Mouse (Mus musculus) kidney, adult 18-20 months (tissue): ENCODE data around the gene Gpx4.
"Not testable (repeated sequence)": the region's sequence is repeated elsewhere in the genome, so short reads cannot be mapped to it uniquely, and the experiment has no call there.

ENCODE experiments used
- DNase-seq: peaks from one replicate; pipeline ENCODE4 v3.0.0; 2021

Gpx4 gene

DNA sequence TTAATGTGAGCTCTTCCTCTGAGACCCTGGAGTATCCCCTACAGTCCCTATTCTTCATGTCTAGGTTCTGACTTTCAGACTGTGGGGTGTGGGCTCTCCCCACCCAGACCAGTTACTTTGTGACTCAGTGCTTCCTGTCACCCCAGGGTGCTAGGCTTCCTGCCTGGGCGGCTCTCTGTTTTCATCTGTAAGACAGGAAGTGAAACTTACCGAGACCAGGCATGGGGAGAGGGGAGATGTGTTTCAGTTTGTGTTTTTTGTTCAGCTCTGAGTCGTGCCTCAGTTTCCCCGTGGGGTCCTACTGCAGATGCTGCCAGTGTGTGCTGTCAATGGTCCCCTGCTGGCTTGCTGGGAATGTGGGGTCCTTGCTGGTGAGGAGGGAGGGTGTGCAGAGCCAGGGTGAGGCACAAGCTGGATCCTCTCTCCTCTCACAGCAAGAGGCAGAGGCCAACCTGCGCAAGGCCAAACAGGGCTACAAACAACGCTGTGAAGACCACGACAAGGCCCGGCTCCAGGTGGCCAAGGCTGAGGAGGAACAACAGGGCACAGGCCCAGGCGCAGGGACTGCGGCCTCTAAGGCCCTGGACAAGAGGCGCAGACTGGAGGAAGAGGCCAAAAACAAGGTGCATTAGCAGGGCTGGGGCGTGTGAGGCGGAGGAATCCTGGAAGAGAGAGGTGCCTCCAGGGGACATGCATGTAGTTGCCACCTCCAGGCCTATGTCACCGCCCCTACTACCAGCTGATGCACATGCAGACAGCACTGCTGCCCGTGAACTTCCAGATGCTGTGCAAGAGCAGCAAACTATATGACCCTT lies 22.5 kb upstream of the Gpx4 start:
- no peak for DNase-seq

DNA sequence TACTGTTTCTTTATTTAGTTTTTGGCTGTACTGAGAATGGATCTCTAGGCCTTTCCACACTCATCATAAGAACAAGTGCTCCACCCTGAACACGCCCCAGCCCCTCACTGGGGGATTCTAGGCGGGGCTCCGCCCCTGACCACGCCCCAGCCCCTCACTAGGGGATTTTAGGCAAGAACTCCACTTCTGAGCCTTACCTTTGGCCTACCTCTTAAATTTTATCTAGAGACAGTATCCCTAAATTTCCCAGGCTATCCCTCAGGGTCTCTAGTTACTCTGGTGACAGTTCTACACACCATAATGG lies 22.0 kb upstream of the Gpx4 start:
- no peak for DNase-seq

DNA sequence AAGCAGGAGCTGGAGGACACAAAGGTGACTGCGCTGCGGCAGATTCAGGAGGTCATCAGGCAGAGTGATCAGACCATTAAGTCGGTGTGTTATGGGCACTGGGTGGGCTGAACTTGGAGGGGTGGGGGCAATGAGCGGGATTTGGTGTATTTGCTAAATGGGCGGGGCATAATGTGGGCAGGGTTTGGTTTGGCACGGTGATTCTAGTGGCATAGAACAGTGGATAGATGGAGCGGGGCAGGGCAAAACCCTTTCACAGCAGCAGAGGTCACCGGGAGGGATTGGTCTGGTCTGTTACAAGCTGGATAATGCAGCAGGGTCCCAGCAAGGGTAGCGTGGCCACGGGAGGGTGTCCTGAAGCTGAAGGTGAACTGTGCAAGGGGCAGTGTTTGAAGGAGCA lies 21.5 kb upstream of the Gpx4 start:
- DNase-seq = no peak

DNA sequence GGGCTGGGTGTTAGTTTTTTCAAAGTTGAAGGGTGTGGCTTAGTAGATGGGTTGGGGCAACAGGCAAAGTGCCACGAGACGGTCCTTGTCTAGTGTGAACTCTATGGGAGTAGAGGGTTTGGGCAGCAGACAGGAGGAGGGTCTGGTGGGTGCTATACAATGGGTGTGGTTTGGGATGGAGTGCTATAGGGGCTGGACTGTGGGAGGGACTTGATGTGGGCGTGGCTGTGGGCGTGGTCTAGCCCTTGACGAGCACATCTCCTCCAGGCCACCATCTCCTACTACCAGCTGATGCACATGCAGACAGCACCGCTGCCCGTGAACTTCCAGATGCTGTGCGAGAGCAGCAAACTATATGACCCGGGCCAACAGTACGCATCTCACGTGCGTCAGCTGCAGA lies 21.1 kb upstream of the Gpx4 start:
- no peak for DNase-seq

DNA sequence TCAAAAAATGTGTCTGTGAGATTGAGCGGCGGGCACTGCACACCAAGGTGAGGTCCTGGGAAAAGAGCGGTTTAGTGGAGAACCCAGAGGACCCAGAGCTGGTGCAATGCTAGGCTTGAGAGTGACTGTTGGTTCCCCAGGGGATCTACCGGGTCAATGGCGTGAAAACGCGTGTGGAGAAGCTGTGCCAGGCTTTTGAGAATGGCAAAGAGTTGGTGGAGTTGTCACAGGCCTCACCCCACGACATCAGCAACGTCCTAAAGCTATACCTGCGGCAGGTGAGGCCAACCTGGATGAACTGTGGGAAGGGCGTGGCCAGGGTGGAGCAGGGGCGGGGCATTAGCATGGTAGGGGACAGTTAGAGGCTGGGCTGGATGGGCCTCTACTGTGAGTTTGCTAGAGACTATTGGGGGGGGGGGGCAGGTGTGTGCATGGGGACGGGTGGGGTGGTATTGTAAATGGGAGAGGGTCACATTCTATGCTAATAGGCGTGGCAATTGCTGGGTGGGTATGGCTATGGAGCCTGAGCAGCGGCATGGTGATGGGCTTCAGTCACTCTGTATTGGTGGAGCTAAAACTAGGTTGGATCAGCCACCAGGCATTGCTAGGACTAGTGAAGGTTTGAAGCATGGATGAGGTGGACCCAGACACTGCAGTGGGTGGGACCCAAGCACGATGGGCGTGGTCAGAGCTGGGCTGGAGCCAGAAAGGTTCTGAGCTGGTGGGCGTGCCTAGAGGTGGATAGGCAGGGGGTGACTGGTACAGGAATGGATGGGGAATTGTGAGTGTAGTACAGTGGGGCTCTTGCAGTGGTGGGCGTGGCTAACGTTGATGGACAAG lies 19.1 kb upstream of the Gpx4 start:
- DNase-seq = no peak

DNA sequence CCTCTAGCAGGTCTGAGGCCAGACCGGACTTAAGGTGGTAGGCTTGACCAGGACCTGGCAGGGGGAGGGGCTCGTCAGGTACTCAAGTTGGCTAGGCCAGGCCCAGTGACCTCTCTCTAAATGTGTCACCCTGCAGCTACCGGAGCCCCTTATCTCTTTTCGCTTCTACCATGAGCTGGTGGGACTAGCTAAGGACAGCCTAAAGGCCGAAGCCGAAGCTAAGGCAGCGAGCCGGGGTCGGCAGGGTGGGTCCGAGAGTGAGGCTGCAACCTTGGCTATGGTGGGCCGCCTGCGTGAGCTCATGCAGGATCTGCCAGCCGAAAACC lies 18.5 kb upstream of the Gpx4 start:
- no peak for DNase-seq

DNA sequence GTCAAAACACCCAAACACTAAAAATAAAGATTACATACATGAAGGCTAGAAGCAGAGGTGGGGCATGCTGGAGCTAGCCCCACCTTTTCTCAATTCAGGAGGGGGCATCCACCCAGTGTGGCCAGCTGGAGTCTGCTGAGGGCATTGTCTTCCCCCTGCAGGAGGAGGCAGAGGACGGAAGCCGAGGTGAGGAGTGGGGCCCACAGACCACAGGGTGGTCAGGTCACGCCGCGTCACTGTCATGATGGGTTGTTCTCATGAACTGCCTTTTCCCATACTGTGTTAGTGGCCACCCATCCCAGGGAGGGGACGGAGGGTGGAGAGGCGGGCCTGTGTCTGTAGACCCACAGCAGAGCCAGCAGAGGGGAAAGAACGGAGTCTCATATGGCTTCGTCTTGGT lies 16.8 kb upstream of the Gpx4 start:
- no peak for DNase-seq

DNA sequence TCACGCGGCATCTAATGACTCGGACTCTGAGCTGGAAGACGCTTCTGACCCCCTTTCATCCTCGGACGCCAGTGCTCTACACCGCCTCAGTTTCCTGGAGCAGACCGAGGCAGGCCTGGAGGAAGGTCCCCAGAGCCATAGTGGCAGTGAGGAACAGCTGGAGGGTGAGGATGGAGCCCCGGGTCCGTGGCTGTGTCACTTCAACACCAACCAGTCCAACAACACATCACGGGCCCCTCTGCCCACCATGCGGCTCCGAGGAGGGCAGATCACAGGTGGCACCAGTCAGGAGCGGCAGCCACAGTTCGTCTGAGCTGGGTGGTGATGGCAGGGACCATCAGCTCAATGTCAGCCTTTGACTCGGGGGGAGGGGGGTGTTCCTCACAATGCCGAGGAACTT lies 16.2 kb upstream of the Gpx4 start:
- no peak for DNase-seq

DNA sequence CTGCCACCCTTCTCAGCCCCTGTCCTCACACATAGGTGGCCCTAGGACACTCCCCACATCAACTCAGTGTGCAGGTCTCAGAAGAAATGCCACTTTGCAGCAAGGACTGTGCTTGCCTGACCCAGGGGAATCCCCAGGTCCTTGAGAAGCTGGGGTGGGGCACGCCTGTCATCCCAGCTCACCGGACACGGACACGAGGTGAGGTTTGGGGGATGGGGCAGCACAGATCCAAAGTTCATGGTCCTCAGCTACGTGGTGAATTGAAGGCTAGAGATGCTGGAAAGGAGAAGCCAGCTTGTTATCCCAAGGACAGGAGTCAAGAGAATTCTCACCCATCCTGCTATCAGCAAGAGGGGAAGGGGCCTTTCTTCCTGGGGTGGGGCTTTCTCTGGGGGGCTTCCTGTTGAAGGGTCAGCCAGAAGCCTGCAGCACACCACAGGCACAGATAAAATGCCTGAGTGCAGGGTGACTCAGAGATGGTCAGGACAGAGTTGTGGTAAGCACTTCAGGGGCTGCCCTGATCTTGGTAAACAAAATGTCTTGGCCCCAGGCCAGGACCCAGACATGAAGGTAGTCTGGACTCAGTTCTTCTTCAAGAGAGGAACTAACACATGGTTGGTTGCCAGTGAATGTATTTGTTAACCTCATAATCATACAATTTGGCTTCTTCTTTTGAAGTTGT lies 14.0 kb upstream of the Gpx4 start:
- DNase-seq = peak; percentile 39

DNA sequence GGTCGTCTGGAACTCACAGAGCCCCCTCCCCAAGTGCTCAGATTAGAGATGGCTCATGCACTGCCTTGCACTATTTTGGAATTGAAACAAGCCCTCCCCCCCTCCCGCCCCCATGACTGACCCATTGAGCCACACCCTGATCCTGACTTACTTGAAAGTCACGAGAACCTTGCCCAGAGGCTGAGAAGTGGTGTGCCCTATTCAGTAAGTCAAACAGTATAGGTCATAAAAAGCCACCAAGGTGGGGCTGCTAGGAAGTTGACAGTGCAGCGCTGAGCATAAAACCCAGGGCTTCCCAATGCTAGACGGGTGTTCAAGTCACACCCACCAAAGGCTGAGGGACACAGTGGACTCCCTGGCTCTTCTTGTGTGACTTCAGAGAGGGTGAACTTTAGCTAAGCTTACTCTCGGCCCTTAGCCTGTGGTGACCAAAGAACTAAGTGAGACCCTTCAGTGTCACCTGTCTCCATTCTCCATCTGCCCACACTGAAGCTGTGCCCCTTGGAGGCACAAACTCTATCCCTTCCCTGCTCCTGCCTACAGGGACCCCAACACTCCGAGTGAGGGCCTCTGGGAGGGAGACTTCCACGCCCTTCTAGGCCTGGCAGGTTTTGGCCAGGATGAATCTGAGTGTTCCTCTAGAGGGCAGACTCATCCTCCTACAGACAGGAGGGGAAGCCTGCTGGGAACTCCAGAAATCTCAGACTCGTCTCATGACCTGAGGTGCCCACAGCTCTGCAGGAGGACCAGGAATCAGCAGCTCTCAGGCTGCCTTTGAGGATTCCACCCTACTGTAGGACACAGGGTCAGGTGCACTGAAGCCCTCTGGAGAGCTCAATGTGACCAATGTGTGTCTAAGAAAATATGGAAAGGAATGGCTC lies 13.2 kb upstream of the Gpx4 start:
- DNase-seq = peak; percentile 56

DNA sequence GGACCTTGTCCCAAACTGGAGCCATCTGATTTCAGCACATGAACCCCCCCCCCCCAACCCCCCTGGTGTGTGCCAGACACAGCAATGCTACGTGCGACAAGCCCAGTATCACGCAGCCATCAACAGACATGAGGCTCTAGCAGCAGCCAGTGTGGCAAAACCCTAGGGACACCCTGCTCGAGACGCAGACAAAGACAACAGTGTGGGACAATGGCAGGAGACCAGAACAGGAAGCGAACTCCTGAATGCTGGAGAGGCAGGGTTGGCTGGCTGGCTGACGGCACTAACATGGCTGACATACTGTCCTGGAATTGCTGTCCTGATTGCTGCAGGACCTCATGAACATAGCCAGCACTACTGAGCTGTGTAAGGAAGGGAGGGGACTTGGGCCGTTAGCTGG lies 11.8 kb upstream of the Gpx4 start:
- DNase-seq = no peak

DNA sequence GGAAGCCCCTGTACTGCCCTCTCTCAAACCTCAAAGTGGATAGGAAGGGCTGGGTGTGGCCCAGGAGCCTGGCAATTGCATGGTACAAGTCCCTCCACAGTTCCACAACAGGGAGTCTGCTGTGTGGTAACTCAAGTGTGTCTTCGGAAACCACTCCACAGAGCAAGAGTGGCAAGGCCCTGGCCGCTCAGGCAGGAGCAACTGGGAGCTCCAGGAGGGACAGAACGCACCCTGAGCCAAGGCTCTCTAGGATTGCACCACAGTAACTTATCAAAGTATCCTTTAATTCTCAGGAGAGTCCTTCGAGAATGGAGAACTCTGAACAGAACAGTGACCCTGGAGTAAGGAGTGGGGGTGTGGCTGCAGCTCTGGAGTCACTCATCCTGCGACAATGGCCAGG lies 11.3 kb upstream of the Gpx4 start:
- no peak for DNase-seq

DNA sequence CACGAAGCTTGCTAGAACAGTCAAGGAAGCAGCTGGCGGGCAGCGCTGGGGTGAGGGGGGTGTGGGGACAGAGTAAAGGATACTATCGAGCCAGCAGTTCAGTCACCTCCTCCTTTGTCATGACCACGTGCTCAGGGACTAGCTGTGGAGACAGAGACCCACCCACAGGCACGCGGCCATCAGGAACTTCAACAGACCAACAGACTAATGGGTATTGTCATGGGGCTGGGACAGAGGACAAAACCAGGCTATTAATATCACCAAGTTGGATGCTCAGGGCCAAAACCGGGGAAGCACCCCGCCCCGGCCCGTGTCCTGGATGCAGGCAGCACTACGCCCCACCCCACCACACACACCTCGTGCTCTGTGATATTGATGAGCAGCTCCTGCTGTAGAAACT lies 10.1 kb upstream of the Gpx4 start:
- DNase-seq = no peak

DNA sequence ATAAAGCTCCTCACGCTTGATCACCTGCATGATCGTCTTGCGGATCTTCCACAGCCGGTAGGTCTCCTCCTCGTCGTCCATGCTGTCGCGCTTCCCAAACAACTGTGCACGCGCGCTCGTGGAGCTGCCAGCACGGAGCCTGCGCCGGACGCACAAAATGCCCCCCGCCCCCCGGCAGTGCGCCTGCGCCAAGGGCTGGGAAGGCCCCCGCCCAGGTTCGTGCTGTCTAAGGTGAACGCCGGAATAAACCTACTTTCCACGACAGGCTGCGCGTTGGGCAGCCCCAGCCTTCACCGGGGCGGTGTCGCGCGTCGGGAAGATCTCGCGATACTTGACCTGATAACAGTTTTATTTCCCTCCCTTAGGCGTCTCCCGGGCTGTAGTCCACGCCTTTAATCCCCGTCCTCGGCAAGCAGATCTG lies 7.4 kb upstream of the Gpx4 start, which contains the start of gene Polr2e:
Gene Polr2e (minus strand): TSS at position 237 of the 421 bp plus-strand sequence.
- peak; percentile 98 for DNase-seq

DNA sequence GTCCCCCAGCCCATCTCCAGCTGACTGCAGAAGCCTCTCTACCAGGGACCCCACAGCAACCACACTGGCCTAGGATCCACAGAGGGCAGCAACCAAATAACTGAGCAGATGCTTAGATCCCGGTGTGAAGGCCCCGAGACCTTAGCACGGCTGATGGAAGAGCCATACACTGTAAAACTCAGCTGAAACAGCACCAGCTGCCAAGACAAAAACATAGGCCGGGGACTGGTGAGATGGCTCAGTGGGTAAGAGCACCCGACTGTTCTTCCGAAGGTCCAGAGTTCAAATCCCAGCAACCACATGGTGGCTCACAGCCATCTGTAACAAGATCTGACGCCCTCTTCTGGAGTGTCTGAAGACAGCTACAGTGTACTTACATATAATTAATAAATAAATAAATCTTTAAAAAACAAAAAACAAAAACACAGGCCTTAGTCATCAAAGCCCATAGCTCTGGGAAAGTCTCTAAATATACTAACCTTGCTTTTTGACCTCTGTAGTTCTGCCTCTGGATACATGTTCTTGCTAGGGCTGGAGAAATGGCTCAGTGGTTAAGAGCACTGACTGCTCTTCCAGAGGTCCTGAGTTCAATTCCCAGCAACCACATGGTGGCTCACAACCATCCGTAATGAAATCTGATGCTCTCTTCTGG lies 5.4 kb upstream of the Gpx4 start:
- DNase-seq = not testable (repeated sequence)

DNA sequence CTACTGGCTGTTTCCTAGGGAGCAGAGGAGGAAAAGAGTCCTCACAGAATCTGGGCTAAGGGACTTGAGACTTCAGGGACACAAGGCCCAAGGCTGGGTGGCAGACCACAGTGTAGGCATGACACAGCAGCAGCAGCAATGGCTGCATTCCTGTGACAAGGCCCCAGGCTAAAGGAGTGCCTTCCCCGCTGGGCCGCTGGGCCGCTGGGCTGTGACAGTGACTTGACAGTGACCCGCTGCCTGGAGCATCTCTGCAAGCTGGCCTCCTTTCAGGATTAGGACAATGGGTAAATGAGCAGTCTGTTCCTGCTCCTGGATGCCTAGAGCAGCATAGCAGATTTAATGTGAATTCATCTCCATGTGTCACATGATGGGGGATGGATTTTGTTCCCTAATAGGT lies 2.9 kb upstream of the Gpx4 start:
- no peak for DNase-seq

DNA sequence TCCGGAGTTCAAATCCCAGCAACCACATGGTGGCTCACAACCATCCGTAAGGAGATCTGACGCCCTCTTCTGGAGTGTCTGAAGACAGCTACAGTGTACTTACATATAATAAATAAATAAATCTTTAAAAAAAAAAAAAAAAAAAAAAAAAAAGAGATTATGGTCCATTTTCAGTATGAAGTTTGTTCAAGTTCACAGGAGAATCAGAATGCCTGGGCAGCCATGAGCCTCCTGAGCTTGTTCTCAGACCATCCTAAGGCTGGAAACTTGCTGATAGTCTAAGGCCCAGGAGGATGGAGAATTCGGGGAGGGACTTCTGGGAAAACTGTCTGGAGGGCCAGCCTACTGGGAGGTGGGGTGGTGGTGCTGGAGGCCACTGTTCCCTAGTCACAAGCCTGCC lies 1.6 kb upstream of the Gpx4 start:
- not testable (repeated sequence) for DNase-seq

DNA sequence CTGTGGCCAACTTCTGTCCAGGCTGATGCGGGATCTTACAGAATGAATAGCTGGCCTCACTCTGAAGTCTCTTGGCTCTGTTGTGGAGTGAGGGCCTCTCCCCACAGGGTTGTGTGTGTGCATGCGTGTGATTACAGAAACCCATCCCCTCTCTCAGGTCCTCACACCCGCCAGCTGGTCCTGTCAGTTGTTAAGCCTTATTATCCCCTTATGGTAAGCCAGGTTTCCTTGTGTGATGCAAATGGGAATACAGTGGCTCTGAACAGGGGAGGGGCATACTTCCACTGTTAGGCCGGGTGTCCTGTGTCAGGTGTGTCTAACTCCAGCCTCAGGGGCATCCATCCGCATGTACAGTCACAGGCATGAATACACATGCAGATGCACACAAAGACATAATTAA lies 1.2 kb upstream of the Gpx4 start:
- no peak for DNase-seq

DNA sequence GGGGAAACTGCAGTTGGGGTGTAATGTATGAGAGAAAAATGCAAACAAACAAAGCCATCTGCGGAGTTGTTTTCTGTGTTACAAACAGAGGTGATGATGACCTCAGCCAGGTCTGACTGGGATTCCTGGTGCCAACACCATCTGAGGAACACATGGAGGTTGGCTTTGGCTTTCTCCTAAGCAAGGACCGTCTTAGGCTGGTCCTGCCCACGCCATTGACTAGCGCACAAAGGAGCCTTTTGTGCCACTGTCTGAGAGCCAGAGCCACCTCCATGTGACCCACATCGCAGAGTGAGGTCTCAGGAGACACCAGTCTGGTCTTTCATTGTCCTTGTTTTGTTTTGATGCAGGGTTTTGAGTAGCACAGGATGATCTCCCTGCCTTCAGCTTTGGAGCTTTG lies 1.4 kb downstream of the Gpx4 start:
- DNase-seq = no peak

DNA sequence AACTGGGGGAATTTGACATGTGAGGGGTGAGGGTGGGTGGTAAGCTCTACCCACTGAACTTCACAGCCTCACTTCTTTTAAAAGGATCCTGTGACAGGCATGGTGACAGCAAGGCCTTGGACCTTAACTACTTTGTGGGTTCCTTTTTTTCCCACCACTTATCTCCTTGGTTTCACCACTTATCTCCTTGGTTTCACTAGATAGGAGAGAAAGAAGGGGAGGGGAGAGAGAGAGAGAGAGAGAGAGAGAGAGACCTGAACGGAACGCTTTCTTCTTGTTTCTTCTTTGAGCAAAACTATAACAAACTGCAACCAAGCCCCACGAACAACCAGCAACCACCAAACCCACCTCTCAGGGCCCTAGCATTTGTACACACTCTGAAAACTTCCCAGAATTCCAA lies 1.9 kb downstream of the Gpx4 start:
- no peak for DNase-seq

DNA sequence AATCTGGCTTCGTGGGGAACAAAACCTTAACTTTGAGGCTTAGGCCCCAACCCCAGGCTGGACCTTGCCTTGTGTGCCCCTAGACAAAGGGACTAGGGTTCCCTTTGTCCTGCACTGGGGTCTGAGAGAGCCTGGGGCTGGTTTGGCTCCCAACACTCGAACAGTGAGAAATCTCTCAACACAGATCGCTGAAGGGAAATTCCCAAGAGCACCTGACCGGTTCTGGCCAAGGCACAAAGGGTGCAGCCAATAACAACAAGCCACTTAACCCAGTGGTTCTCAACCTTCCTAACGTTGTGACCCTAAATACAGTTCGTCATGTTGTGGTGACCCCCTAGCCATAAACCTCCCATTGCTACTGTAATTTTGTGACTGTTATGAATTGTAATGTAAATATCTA lies 3.3 kb downstream of the Gpx4 start:
- DNase-seq = peak; percentile 33

DNA sequence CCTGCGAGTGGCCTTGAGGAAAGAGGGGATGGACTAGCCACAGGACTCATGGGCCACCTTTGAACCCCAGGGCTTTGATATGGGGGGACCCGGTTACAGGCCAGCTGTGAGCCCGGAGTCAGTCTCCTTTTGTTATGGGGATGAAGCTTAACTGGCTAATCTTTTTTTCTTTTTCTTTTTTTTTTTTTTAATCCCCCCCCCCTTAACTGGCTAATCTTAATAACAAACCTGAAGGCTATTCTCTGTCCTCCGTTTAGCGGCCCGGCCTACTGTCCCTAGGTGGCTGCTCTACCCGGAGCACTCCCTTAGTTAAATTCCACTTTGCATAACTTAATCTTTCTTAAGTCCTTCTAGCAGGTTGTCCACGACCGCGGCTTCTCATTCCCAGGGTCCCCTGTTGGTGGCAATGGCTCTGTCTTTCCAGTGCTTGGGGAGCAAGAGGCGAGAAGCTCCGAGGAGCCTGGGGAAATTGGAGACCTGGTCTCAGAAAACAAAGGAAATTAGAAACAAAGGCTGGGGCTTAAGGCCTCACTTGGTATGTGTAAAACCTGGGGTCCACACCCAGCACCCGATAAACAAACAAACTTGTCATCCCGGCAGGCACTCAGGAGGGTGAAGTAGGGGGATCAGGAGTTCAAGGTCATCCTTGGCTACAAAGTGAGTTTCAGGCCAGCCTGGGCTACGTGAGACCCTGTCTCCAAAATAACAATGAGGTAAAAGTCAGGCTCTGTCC lies 4.1 kb downstream of the Gpx4 start:
- DNase-seq = peak; percentile 54
